Mouse (Mus musculus) neural tube, embryonic 13.5 days (tissue): Measurements from ENCODE around the gene Kansl1. TPM values are rescaled to one million over a fixed set of nuclear protein-coding genes. Genes with fewer than 3 reads are reported as not detected.

ENCODE experiments used
- ATAC-seq: fragments of 200-750 bp; cut with Nextera tagmentation; 2 replicates; pipeline ENCODE4 v1.8.0; 2017; ENCODE audit warnings: low read depth, mild to moderate bottlenecking, moderate TSS enrichment, moderate library complexity
- H3K27ac ChIP-seq: fragments of 300-500 bp; sonication (generic); replicated peaks from 2 replicates; pipeline ENCODE4 v1.5.1; 2015; ENCODE audit warnings: moderate library complexity, mild to moderate bottlenecking, inconsistent platforms
- H3K27me3 ChIP-seq: fragments of 300-500 bp; sonication (generic); 2 replicates; pipeline ENCODE4 v1.6.1; 2015; ENCODE audit warnings: mild to moderate bottlenecking, inconsistent platforms
- H3K36me3 ChIP-seq: fragments of 300-500 bp; sonication (generic); 2 replicates; pipeline ENCODE4 v1.6.1; 2015; ENCODE audit warnings: mild to moderate bottlenecking, inconsistent platforms
- H3K4me1 ChIP-seq: fragments of 300-500 bp; sonication (generic); replicated peaks from 2 replicates; pipeline ENCODE4 v1.6.1; 2015; ENCODE audit warnings: inconsistent platforms
- H3K4me2 ChIP-seq: fragments of 300-500 bp; sonication (generic); 2 replicates; pipeline ENCODE4 v1.6.1; 2015; ENCODE audit warnings: inconsistent platforms, mild to moderate bottlenecking, moderate library complexity
- H3K4me3 ChIP-seq: fragments of 300-500 bp; sonication (generic); 2 replicates; pipeline ENCODE4 v1.5.1; 2015; ENCODE audit warnings: mild to moderate bottlenecking, inconsistent platforms
- H3K9ac ChIP-seq: fragments of 300-500 bp; sonication (generic); 2 replicates; pipeline ENCODE4 v1.6.1; 2015; ENCODE audit warnings: moderate library complexity, mild to moderate bottlenecking, inconsistent platforms
- H3K9me3 ChIP-seq: fragments of 300-500 bp; sonication (generic); 2 replicates; pipeline ENCODE4 v1.6.1; 2016; ENCODE audit warnings: inconsistent platforms
- WGBS: fragments of 180-500 bp; shearing (Covaris S2); methylation state at CpG from one replicate; pipeline ENCODE4 v1.1.7; 2015; 5-methylcytosine and 5-hydroxymethylcytosine counted together
- polyA plus RNA-seq: library from polyadenylated mRNA; unstranded; fragments of >200 nt; fragmentation: Nextera tagmentation; extraction: Ambion mirVana; gene quantifications from 2 replicates; pipeline ENCODE4 v1.2.1, GENCODE M21; 2015

Kansl1 gene
- polyA plus RNA-seq, 1 experiment from 2014 or later = 28.9 TPM

DNA sequence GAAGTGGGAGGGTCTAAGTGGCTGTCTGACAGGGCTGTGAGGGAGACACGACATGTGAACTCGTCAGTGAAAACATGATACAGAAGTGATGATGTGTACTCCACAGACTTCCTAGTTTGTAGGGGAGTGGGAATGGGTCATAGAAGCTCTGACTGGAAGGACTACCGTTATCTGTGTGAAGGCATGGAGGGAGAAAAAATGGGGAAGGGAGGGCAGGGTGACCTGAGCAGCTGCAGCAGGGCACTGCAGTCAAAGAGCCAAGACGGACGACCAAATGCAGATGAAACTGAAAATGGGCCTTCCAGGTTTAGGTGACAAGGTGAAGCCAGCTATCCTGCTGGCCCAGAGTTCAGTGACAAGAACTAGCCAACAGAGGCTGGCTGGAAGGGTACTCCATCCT lies 134.5 kb downstream of the Kansl1 start:
- Histone ChIP-seq H3K4me3 (no peak overlapping the region), H3K4me2 (no peak overlapping the region), H3K9me3 (no peaks in the 10 kb centered on the region), H3K27me3 (no peaks in the 10 kb centered on the region), H3K9ac (no peak overlapping the region), H3K36me3 (peaks cover 85% of the 10 kb centered on the region), H3K4me1 (no peaks in the 10 kb centered on the region), H3K27ac (no peak overlapping the region)
- 86% methylated on average over 5 of the region's 5 CpGs for WGBS
- ATAC-seq = no peak

GRCm38 (mm10) chr11:104332105-104332504 lies 136.6 kb downstream of the Kansl1 start:
- Histone ChIP-seq H3K4me2 (no peak overlapping the region), H3K27me3 (no peaks in the 10 kb centered on the region), H3K4me3 (no peak overlapping the region), H3K4me1 (no peaks in the 10 kb centered on the region), H3K9ac (no peak overlapping the region), H3K9me3 (no peaks in the 10 kb centered on the region), H3K27ac (0 out of 2 replicates have a peak overlapping the region, but pooled peaks have one; percentile 9), H3K36me3 (peaks cover 84% of the 10 kb centered on the region)
- 88% methylated on average over 5 of the region's 5 CpGs for WGBS
- ATAC-seq = no peak

DNA sequence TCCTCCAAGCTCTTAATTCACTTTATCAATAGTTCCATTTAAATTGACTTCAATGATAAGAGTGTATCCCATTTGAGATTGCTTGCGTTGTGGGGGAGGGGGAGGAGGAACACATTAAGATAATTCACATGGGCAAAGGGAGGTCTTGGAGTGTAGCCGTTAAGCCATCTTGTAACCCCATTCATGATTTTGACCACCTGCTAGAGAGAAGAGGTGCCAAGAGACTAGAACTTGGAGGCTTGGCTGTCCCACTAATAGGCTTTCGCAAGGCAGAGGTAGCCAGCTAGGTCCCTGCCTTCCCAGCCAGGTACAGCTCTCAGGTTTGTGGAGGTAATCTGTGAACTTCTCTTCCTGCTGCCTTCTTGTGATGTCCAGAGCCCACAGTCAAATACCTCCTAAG lies 137.5 kb downstream of the Kansl1 start:
- peaks cover 80% of the 10 kb centered on the region for H3K36me3 ChIP-seq
- no peaks in the 10 kb centered on the region for H3K9me3 ChIP-seq
- H3K9ac ChIP-seq = no peak overlapping the region
- H3K27me3 ChIP-seq = no peaks in the 10 kb centered on the region
- 0 out of 2 replicates have a peak overlapping the region, but pooled peaks have one; percentile 18 for H3K27ac ChIP-seq
- 84% methylated on average over 3 of the region's 3 CpGs for WGBS
- H3K4me3 ChIP-seq = no peak overlapping the region
- no peaks in the 10 kb centered on the region for H3K4me1 ChIP-seq
- no peak for ATAC-seq
- H3K4me2 ChIP-seq = no peak overlapping the region

DNA sequence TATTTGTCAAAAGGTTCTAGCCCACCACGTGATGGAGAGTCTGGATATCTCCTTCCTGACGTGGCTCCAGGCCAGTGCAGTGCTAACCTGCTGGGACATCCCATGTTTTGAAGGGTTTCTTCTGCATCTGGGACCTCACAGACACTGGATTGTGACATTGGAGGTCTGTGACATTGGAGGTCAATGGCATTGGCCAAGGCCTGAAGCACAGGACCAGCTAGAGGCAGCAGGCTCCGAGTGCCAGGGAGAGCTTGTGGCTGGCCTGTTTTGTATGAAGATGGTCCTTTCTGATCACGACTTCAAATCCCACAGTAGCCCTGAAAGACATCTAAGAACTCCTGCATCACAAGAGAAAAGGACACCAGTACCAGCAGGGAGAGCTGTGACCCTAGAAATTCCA lies 138.5 kb downstream of the Kansl1 start:
- ATAC-seq = no peak
- no peak overlapping the region for H3K9ac ChIP-seq
- H3K4me1 ChIP-seq = no peaks in the 10 kb centered on the region
- no peak overlapping the region for H3K27ac ChIP-seq
- H3K4me2 ChIP-seq = no peak overlapping the region
- H3K27me3 ChIP-seq = no peaks in the 10 kb centered on the region
- H3K9me3 ChIP-seq = no peaks in the 10 kb centered on the region
- H3K36me3 ChIP-seq = peaks cover 80% of the 10 kb centered on the region
- WGBS = 92% methylated on average over 4 of the region's 4 CpGs
- no peak overlapping the region for H3K4me3 ChIP-seq

DNA sequence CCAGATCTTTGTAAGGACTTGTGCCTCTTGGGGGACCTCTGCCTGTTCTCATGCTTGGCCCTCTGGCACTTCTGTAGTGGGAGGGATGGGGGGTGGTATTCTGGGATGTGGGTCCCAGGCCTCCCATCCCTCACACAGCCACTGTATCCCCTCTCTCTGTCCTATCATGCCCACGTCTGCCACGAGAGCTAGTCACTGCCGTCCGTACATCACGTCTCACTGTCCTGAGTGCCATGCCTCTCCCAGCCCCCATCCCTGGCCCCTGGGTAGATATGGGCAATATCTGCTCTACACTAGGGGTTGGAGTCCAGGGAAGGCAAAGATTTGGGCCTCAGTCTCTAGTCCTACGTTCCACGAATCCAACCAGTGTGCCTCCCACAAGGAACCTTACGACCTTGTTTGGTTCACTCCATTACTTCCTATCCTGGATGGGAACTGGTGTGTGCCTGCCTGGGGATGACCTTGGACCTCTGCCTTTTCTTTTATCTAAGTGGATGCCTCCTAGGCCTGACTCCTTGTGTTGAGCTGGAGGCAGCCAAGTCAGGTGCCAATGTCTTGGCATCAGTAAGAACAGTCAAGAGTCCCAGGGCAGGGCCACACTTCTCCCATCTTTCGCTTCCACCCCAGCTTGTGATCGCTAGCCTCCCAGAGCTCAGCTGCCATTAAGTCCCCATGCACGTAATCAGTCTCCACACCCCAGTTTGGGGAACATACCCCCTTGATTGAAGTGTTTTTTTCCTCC lies 139.3 kb downstream of the Kansl1 start:
- Histone ChIP-seq H3K4me2 (no peak overlapping the region), H3K4me1 (no peaks in the 10 kb centered on the region), H3K27me3 (no peaks in the 10 kb centered on the region), H3K9ac (no peak overlapping the region), H3K27ac (no peak overlapping the region), H3K9me3 (no peaks in the 10 kb centered on the region), H3K4me3 (no peak overlapping the region), H3K36me3 (peaks cover 75% of the 10 kb centered on the region)
- no peak for ATAC-seq
- 79% methylated on average over 11 of the region's 11 CpGs for WGBS

GRCm38 (mm10) chr11:104327946-104328345 lies 140.7 kb downstream of the Kansl1 start:
- 81% methylated on average over 6 of the region's 6 CpGs for WGBS
- H3K27ac ChIP-seq = no peak overlapping the region
- H3K27me3 ChIP-seq = no peaks in the 10 kb centered on the region
- H3K4me2 ChIP-seq = no peak overlapping the region
- no peak overlapping the region for H3K9ac ChIP-seq
- H3K36me3 ChIP-seq = peaks cover 74% of the 10 kb centered on the region
- no peak for ATAC-seq
- no peak overlapping the region for H3K4me3 ChIP-seq
- H3K4me1 ChIP-seq = no peaks in the 10 kb centered on the region
- H3K9me3 ChIP-seq = no peaks in the 10 kb centered on the region

GRCm38 (mm10) chr11:104327462-104327861 lies 141.2 kb downstream of the Kansl1 start:
- no peaks in the 10 kb centered on the region for H3K4me1 ChIP-seq
- H3K36me3 ChIP-seq = peaks cover 76% of the 10 kb centered on the region
- no peak overlapping the region for H3K4me2 ChIP-seq
- no peaks in the 10 kb centered on the region for H3K9me3 ChIP-seq
- H3K4me3 ChIP-seq = no peak overlapping the region
- H3K9ac ChIP-seq = no peak overlapping the region
- H3K27me3 ChIP-seq = no peaks in the 10 kb centered on the region
- ATAC-seq = no peak
- H3K27ac ChIP-seq = no peak overlapping the region
- 88% methylated on average over 1 of the region's 1 CpGs for WGBS

GRCm38 (mm10) chr11:104322142-104322541 lies 146.5 kb downstream of the Kansl1 start:
- Histone ChIP-seq H3K4me2 (no peak overlapping the region), H3K36me3 (peaks cover 52% of the 10 kb centered on the region)

GRCm38 (mm10) chr11:104320511-104320910 lies 148.2 kb downstream of the Kansl1 start:
- no peak overlapping the region for H3K4me3 ChIP-seq
- H3K4me2 ChIP-seq = no peak overlapping the region
- no peak overlapping the region for H3K27ac ChIP-seq
- peaks cover 25% of the 10 kb centered on the region for H3K4me1 ChIP-seq
- peaks cover 50% of the 10 kb centered on the region for H3K36me3 ChIP-seq
- WGBS = 62% methylated on average over 5 of the region's 5 CpGs
- no peaks in the 10 kb centered on the region for H3K27me3 ChIP-seq
- no peak overlapping the region for H3K9ac ChIP-seq
- ATAC-seq = no peak
- no peaks in the 10 kb centered on the region for H3K9me3 ChIP-seq

More at GRCm38 (mm10) chr11:104322142-104322541, 146.5 kb downstream of the Kansl1 start:
- Histone ChIP-seq H3K27me3 (no peaks in the 10 kb centered on the region), H3K9ac (no peak overlapping the region), H3K4me3 (no peak overlapping the region), H3K27ac (no peak overlapping the region), H3K9me3 (no peaks in the 10 kb centered on the region), H3K4me1 (peaks cover 25% of the 10 kb centered on the region)
- WGBS = 36% methylated on average over 4 of the region's 4 CpGs
- no peak for ATAC-seq

DNA sequence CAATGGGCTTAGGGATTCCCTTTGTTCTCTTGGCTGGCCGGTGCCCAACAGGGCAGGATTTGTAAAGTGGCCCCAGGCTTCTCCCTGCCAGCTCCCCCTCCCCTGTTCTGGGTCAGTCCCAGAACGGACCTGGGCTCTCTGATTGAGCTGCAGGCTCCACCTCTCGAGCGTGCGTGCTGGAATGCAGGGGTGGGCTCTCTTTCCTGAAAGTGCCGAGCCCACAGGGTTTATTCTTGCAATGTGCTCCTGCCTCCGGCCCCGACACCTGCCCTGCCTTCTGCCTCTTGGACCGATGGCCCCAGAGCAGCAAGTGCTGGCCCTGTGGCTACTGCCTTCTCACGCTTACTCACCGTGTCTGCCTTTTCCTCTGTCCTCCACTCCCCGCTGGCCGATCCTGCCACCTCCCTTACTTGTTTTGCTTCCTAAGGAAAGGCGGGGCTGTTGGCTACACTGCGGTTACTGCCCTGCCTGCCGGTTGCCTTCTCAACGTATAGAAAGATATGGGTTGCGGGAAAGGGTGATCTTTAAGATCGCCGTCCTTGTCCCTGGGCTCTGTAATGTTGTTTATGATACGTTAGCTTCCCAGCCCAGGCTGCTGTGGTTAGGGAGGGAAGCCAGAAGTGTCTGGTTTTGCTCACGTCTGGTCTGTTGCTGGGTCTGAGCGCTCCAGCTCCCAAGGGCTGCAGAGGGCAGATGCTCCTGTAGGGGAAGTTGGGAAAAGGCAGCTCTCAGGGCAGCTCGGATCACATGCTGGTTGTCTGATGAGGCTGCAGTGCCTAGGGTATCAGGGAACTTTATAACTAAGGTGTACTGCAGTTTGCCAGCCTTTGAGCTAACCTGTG lies 149.5 kb downstream of the Kansl1 start:
- peak overlapping the region; percentile 35 for H3K4me3 ChIP-seq

GRCm38 (mm10) chr11:104317631-104318030 lies 151.0 kb downstream of the Kansl1 start:
- H3K27me3 ChIP-seq = no peaks in the 10 kb centered on the region
- H3K9ac ChIP-seq = no peak overlapping the region
- no peaks in the 10 kb centered on the region for H3K9me3 ChIP-seq
- no peak for ATAC-seq
- H3K4me2 ChIP-seq = no peak overlapping the region
- WGBS = 85% methylated on average over 3 of the region's 3 CpGs
- H3K4me3 ChIP-seq = no peak overlapping the region
- H3K36me3 ChIP-seq = peaks cover 53% of the 10 kb centered on the region
- peaks cover 25% of the 10 kb centered on the region for H3K4me1 ChIP-seq
- H3K27ac ChIP-seq = no peak overlapping the region

More for the DNA sequence above, 149.5 kb downstream of the Kansl1 start:
- no peaks in the 10 kb centered on the region for H3K9me3 ChIP-seq
- peak overlapping the region; percentile 65 for H3K9ac ChIP-seq
- ATAC-seq = peak; percentile 75
- H3K4me2 ChIP-seq = peak overlapping the region; percentile 62
- 2% methylated on average over 24 of the region's 24 CpGs for WGBS
- H3K27ac ChIP-seq = peak overlapping the region; percentile 73
- H3K4me1 ChIP-seq = peaks cover 25% of the 10 kb centered on the region
- H3K27me3 ChIP-seq = no peaks in the 10 kb centered on the region
- peaks cover 47% of the 10 kb centered on the region for H3K36me3 ChIP-seq

- no peak for ATAC-seq
Observed at GRCm38 (mm10) chr11:104316685-104317400, 151.8 kb downstream of the Kansl1 start.

More at GRCm38 (mm10) chr11:104316685-104317400, 151.8 kb downstream of the Kansl1 start:
- Histone ChIP-seq H3K27me3 (no peaks in the 10 kb centered on the region), H3K4me2 (no peak overlapping the region), H3K4me1 (peaks cover 25% of the 10 kb centered on the region), H3K9me3 (no peaks in the 10 kb centered on the region), H3K27ac (no peak overlapping the region), H3K9ac (no peak overlapping the region), H3K36me3 (peaks cover 50% of the 10 kb centered on the region), H3K4me3 (no peak overlapping the region)
- 76% methylated on average over 16 of the region's 16 CpGs for WGBS
